Mouse (Mus musculus): ENCODE data around the gene Sar1a. TPM values are rescaled to one million over a fixed set of nuclear protein-coding genes. Genes with fewer than 3 reads are reported as not detected.
A peak's percentile ranks its signal among the peaks of the same experiment; 100 is the strongest.

Sar1a gene
- total RNA-seq, 4 experiments from 2014 or later, result 118 to 126 (median 121) TPM

DNA sequence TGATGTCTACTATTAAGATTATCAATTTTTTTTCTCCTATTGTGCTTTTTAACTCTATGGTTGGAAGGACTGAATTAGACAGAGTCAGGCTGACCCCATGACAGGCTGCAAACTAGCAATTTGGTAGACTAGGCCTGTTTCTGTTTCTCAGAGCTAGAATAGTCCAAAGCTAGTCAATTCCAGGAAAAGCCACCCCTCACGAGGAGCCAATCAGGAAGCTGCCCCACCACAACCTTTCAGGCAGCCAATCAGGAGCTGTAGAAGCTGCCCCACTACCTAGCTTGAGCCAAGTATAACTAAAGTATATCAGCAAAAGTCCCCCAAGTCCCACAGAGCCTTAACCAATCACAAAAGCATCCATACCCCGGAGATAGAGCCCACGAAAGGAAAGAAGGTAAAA, 4.2 kb upstream of the Sar1a start:
- no peak for DNase-seq (ENCODE audit: low spot score in 2 of 2)

DNA sequence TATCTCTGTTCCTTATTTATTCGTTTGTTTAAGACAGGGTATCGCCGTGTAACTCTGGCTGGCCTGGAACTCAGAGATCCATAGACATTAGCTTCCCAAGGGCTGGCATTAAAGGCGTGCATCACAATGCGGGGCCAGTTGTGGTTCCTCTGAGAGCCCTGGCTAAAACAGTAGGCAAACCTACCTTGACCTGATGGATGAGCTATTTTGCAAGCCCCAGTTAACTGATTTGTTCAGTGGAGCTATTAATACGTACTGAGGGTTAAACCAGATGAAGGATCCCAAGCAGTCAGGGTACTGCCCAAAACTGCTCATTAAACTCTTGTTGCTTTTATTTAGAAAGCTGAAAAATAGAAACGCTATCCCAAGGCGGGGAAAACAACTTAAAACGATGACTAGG, 554 bp upstream of the Sar1a start:
- DNase-seq (ENCODE audit: low spot score in 2 of 2), result no peak

DNA sequence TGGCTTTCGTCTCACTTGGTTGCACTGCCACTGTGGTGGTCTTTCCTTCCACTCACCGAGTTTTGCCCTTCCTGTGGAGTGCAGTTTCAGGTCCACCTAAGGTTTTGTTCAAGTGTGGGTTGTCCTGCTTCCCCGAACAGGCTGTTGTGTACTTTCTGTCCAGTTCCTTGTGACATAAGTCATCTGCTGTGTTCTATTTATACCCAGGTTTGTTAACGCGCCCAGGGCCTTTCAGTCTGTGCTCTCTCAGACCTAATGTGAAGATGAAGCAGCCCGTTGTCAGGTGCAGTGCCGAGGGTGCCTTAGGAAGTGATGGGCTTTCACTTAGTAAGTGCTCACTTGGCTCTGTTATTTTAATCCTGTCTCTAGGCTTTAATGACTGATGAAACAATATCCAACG, 9.3 kb downstream of the Sar1a start:
- no peak for DNase-seq (ENCODE audit: low spot score in 2 of 2)

DNA sequence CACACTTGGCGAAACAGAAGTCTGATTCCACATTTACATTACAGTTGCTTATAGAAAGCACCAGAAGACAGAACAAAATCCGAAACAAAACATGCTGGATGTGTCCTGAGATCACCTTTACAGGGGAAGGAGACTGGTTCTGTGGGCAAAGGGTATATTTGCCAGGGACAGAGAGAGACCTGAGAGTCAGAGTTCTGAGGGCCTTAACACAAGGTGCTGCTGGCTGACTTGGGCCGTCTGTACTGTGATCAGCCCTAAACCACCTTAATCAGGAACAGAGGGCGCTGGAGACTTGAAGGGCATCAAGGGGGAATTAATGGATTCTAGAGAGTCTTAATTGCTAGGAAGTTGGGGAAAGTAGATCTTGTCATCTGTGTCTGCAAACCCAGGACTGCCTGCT, 13.5 kb downstream of the Sar1a start:
- DNase-seq (ENCODE audit: low spot score in 2 of 2), result no peak

DNA sequence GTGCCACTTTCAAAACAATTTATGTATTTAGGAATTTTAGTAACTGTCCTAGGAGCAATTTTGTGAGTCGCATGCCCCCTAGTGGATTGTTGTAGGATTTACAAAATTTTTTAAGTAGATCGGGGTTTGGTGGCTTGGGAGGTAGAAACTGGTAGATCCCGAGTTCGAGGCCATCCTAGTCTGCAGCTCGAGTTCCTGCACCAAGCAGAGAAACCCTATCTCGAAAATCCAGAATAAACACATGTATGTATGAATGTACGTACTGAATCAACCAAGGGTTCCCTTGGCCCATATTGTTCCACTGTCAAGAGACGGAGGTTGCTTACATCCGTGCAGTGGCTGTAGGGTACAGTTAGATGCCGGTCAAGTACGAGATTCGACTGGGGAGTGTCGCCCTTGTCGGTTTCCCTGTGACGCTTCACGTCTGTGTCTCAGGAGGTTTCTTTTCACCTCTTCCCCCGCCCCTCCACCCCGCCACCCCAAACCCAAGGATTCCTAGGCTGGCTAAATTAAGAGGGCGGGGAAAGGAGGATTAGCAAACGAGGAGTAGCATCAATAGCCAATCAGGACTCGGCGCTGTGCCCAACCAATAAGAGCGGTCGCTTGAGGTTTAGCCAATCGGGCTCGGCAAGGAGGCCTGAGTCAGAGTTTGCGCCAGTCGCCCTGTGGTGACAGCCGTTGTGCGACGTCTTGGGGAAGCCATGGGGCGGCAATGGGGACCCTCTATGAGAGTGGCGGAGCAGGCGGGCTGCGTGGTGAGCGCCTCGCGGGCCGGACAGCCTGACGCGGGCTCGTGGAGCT, 15.0 kb downstream of the Sar1a start, which contains the start of gene Tysnd1:
TSS of gene Tysnd1 (plus strand) at position 645 of the 801 bp plus-strand sequence.
- peak; percentile 97 to 98 for DNase-seq (ENCODE audit: low spot score in 2 of 2)

DNA sequence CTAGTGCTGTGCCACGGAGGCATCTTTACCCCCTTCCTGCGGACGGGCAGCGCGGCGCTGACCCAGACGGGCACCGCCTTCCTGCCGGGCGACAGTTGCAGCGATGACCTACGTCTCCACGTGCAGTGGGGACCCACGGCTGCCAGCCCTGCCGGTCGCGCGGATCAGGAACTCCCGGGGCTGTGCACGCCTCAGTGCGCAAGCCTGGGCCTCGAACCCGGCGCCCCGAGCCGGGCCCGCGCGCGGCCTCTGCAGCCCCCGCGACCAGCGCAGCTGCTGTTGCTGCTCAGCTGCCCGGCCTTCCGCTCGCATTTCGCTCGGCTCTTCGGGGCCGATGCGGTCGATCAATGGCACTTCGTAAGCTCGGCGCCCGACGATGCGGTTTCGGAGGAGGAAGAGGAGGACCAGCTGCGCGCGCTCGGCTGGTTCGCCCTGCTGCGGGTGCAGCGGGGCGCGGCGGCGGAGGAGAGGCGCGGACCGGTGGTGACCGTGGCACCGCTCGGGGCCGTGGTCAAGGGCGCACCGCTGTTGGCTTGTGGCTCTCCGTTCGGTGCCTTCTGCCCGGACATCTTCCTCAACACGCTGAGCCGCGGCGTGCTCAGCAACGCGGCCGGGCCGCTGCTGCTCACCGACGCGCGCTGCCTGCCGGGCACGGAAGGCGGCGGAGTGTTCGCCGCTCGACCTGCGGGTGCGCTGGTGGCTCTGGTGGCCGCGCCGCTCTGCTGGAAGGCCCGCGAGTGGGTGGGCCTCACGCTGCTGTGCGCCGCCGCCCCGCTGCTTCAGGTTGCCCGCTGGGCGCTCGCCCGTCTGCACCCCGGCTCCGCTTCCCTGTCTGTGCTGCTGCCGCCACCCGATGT, 15.8 kb downstream of the Sar1a start:
- no peak for DNase-seq (ENCODE audit: low spot score in 2 of 2)

DNA sequence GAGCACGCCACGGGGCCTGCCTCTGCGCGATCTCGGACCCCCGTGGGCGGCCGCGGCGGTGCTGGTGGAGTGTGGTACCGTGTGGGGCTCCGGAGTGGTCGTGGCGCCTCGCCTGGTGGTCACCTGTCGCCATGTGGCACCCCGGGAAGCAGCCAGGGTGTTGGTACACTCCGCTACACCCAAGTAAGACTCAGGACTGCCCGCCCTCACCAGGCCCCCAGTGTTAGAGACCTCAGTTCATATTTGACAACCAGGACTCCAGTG, 16.4 kb downstream of the Sar1a start:
- no peak for DNase-seq (ENCODE audit: low spot score in 2 of 2)

DNA sequence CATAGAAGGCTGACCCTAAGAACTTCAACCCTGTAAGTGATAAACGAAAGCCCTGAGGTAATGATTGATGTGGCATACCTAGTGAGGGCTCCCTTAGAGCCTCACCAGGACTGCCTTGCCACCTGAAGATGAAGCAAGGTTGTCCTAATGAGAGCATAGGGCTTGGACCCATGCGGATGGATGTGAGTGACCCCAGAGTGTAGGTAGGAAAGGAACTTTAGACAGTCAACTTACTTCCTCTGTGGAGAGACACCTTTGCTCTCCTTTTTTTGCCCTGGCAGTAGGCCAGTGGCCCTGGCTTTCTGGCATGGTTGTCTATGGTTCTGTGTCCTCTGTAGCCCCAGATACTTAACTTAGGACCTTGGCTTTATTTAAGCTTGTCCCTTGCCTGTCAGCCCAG, 16.9 kb downstream of the Sar1a start:
- DNase-seq (ENCODE audit: low spot score in 2 of 2), result no peak

DNA sequence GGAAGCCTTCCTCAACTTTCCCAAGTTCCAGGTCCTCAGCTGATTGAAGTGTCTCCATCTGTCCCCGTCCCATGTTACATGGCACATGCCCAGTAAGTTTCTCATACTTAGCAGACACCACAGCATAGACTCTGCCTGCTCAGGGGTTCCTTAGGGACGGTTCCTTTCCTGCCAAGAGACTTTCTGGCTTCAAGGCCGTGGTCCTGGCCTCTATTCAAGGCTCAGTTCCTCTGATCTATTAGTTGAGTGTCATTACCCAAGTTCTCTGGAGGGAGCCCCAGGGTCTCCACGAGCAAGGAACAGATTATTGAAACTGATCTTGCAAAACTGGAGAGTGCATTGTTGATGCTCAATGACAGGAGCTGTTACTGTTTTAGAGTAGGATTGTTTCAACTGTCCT, 24.6 kb downstream of the Sar1a start:
- no peak for DNase-seq (ENCODE audit: low spot score in 2 of 2)

DNA sequence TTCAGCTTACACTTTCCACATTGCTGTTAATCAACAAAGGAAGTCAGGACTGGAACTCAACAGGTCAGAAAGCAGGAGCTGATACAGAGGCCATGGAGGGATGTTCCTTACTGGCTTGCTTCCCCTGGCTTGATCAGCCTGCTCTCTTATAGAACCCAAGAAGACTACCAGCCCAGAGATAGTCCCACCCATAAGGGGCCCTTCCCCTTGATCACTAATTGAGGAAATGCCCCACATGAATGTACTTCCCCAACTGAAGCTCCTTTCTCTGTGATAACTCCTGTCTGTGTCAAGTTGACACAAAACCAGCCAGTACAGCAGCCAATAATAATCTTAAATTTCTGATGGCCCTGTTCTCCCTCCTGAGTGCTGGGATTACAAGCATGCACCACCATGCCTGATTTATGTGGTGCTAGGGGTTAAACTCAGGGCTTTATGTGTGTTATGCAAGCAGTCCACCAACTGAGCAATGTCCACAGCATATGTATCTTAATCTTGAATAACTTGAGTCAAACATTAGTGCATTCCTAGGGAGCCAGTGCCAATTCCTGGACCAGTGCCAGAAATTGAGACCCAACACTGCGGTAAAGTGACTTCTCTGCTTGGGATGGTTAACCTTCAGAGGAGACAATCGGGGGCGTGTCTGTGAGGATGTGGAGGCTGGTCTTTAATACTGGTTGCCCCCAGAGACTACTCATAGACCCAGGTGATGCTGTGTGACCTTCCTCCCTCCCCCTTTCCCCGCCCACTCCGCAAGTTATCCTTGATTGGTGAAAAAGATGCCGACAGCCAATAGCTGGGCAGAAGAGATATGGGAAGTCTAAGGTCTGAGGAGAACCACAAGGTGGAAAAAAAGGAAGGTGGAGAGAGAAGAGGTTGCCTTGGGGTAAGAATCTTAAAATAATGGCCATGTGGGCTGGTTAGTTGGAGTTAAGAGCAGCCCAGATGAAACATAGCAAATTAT, 26.6 kb downstream of the Sar1a start:
- DNase-seq (ENCODE audit: low spot score in 2 of 2), result no peak

DNA sequence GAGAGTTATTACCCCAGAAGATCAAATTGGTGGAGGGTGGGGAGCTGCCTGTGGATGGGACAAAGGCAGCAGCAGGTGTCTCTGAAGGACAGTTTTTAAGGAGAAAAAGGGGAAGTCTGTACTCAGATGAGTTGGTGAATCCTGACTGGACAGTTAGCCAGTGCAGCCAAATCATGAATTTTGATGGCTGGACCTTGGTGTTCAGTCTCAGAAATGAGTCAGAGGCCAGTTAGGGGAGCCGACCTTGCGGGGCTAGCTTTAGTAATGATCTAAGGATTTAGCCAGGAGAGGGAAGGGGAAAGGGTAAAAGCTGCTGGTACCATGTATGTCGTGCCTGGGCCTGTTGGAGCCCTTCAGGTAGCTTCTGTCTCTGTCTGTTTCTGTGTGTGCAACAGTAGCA, 33.5 kb downstream of the Sar1a start:
- DNase-seq (ENCODE audit: low spot score in 2 of 2), result no peak

DNA sequence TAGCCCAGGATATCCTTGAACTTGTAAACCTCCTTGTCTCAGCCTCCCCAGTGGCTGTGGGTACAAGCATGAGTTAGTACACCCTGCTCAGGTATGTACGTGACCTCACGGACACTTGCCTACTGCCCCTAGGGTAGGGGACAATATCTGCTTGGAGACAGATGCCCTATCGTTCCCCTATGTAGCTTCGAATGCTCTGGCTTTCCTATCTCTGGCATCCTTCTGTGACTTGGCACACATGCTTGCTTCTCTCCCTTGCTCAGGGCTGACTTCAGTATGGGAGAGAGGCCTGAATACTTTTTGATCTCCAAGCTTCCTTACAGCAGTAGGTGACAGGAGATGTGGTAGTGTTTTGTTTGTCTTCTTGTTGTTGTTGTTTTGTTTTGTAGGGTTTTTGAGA, 34.0 kb downstream of the Sar1a start:
- no peak for DNase-seq (ENCODE audit: low spot score in 2 of 2)

DNA sequence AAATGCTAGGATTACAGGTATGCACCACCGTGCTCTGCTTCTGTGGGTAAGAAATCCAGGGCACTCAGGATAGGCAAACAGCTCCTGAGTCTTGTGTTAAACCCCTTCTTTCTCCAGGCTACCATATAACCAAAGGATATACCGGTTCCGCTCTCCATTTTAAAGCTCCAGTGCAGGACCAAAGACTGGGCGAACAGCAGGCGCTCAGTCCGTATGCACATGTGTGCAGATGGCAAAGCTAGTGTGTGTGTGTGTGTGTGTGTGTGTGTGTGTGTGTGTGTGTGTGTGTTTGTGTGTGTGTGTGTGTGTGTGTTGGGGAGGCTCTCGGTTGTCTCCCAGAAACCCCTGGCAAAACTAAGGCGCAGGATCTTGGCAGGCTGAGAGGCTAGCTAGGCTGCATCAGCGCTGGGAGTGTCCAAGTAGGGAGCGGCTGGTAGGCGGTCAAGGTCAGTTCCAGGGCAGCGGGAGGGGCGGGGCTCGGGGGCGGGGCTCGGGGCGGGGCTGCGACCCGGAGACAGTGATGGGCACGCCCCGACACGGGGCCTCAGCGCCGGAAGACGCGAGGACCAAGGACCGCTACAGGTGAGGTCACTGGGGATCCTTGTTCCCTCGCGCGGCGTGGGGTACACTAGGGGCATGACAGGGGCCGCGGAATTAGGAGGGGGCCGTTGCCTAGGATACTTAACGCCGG, 34.8 kb downstream of the Sar1a start, which contains the start of gene Aifm2:
TSS of gene Aifm2 (plus strand) at position 493 of the 691 bp plus-strand sequence.
- peak in 1 of 2 experiments; percentile 24 for DNase-seq (ENCODE audit: low spot score in 2 of 2)

DNA sequence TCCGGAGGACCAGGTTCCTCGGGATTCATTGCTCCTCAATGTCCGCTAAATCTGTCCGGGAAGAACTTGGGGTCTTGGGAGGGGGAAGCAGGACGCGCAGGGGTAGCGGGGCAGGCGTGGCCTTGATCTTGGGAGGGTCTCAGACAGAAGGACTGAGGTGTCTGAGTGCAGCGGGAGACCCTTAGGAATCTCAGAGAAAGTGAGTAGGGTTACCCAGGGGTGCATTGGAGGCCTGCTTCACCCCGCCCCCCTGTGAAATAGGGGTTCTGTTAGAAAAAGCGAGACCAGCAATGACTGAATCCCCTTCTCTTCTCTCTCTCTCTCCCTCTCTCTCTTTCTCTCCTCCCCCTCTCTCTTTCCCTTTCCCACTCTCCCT, 35.4 kb downstream of the Sar1a start:
- no peak for DNase-seq (ENCODE audit: low spot score in 2 of 2)

DNA sequence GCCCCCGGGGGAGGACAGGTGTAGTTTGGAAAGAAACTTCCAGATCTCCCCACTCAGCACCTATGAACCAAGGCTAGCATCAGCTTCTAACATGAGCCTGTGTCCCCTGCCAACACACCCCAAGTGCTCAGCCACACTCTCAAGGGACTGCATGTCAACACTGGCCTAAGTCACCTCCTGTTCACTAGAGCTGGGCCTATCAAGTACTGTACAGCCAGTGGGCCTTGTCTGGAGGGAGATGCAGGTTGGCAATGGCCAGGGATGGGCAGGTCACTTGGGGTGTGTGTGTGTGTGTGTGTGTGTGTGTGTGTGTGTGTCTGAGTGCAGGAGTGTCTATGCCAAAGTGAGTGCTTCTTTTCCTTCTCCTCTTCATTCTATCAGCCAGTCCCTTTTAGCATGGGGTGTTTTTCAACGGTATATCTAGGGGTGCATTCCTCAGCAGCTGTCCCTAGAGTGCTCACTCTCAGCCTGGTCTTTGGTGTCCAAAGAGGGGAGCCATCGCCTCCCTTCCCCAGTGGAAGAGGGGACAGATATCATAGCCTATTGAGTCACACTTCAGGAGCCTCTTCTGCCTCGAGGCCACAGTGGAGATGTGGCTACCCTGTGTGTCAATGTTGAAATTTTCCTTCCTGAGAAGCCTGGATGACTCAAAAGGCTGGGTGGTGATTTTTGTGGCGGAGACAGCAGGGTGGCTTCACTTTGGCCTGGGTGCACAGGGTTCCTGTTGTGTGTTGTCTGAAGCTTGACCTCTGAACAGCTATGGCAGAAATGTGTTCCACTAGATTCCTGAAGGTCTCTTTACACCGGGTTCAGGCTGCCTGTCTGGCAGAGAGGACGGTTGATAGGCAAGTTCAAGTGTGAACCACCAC, 36.1 kb downstream of the Sar1a start:
- no peak for DNase-seq (ENCODE audit: low spot score in 2 of 2)

DNA sequence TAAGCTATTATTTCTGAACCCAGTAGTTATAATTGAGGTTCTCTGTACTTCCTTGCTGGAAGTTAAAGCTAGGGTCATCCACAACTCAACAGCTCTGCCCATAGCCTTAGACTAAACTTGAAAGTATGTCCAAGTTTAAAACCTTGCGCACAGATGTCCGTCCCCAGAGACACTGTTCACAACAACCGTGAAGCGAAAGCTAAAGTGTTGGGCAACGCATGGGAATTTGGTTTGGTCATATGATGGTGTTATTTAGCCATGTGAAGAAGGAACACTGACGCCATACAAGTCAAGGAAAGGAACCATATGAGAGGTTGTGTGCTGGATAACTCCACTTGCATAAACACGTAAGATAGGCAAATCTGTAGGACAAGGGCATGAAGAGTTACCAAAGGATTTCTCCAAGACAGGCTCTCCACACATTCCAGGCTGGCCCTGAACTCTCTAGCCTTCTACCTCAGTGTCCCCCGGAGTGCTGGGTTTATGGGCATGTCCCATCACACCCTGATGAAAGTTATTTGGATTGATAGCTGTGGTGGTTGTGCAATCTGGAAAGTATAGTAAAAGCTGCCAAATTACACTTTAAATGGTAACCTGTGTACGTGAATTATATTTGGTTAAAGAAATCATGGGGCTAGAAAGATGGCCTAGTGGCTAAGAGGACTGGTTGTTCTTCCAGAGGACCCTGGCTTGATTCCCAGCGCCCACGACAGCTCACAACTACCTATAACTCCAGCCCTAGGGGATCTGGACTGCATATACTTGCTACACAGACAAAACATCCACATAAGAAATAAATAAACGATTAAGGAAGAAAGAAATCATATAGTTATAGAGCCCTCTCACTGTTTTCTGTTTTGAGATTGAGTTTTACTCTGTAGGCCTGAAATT, 37.6 kb downstream of the Sar1a start:
- DNase-seq (ENCODE audit: low spot score in 2 of 2), result no peak

DNA sequence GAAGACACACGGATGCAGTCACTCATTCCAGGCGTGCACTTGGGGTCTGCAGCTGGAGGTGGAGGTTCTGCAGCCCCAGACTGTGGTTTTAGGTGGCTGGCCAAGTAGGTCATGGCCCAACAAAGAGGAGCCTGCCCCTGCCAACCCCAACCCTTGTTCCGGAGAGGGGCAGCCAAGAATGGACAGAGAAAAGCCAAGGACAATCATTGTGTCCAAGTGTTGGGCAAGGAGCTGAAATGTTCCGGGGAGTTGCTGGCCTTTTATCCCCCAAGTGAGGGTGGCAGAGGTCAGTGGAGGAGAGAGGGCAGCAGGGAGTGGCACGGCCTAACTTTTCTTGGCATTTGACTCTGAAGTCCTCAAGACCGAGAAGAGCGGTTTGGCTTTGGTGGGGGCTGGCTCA, 40.2 kb downstream of the Sar1a start:
- DNase-seq (ENCODE audit: low spot score in 2 of 2), result no peak

DNA sequence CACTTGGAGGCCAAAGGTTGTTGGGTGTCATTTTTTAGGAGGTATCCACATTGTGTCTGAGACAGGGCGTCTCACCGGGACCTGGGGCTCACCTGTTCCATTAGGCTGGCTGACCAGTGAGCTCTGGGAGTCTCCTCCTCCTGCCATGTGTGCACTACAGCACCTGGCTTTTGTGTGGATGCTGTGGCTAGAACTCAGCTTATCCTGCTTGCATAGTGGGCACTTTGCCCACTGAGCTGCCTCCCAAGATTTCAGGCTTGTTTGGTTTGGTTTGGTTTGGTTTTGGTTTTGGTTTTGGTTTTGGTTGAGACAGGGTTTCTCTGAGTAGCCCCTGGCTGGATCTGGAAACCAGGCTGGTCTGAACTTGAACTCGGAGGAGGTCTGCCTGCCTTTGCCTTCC, 42.1 kb downstream of the Sar1a start:
- no peak for DNase-seq (ENCODE audit: low spot score in 2 of 2)

DNA sequence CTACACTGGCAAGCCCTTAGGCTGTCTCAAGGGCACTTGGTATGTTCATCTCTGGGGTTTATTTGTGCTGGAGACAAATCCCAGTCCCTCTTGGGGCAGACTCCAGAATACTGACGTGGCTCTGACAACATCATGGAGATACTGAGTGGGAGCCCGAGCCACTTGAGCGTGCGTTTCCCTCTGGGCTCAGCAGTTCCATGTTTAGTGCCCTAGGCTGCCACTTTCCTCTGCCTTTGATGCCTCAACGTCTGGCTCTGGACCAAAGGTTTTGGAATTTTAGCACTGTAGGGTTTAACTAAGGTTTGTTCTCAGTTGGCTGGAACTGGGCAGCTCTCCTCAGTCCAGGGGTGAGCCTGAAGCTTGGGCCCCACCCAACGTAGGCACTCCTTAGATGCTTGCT, 43.2 kb downstream of the Sar1a start:
- no peak for DNase-seq (ENCODE audit: low spot score in 2 of 2)
